Mouse (Mus musculus): ENCODE results near the gene Synj2.

The Synj2 gene

GRCm38 (mm10) chr17:5935680-5936079, 5.4 kb upstream of the Synj2 start:
- no peak for DNase-seq (ENCODE audit: low spot score)

GRCm38 (mm10) chr17:5936276-5936675, 4.8 kb upstream of the Synj2 start:
- no peak for DNase-seq (ENCODE audit: low spot score)

GRCm38 (mm10) chr17:5937441-5937840, 3.6 kb upstream of the Synj2 start:
- no peak for DNase-seq (ENCODE audit: low spot score)

GRCm38 (mm10) chr17:5939871-5940270, 1.2 kb upstream of the Synj2 start:
- no peak for DNase-seq (ENCODE audit: low spot score)

- DNase-seq (ENCODE audit: low spot score): no peak
Measured at GRCm38 (mm10) chr17:5940792-5941191, 288 bp upstream of the Synj2 start.

GRCm38 (mm10) chr17:5942156-5942555, 1.1 kb downstream of the Synj2 start:
- DNase-seq (ENCODE audit: low spot score): no peak

- DNase-seq (ENCODE audit: low spot score): no peak
Measured at GRCm38 (mm10) chr17:5943053-5943452, 2.0 kb downstream of the Synj2 start.

- no peak for DNase-seq (ENCODE audit: low spot score)
Measured at GRCm38 (mm10) chr17:5947039-5947438, 6.0 kb downstream of the Synj2 start.

GRCm38 (mm10) chr17:5952455-5952854, 11.4 kb downstream of the Synj2 start:
- no peak for DNase-seq (ENCODE audit: low spot score)

- DNase-seq (ENCODE audit: low spot score): no peak
Measured at GRCm38 (mm10) chr17:5956350-5957000, 15.4 kb downstream of the Synj2 start.

GRCm38 (mm10) chr17:5957097-5957496, 16.0 kb downstream of the Synj2 start:
- no peak for DNase-seq (ENCODE audit: low spot score)

- DNase-seq (ENCODE audit: low spot score): no peak
Measured at GRCm38 (mm10) chr17:5958229-5958628, 17.1 kb downstream of the Synj2 start.

GRCm38 (mm10) chr17:5958636-5959035, 17.6 kb downstream of the Synj2 start:
- DNase-seq (ENCODE audit: low spot score): no peak

GRCm38 (mm10) chr17:5959096-5959495, 18.0 kb downstream of the Synj2 start:
- DNase-seq (ENCODE audit: low spot score): no peak

GRCm38 (mm10) chr17:5959802-5960201, 18.7 kb downstream of the Synj2 start:
- no peak for DNase-seq (ENCODE audit: low spot score)

- no peak for DNase-seq (ENCODE audit: low spot score)
Measured at GRCm38 (mm10) chr17:5963766-5964165, 22.7 kb downstream of the Synj2 start.

- no peak for DNase-seq (ENCODE audit: low spot score)
Measured at GRCm38 (mm10) chr17:5965084-5965781, 24.2 kb downstream of the Synj2 start.

- DNase-seq (ENCODE audit: low spot score): no peak
Measured at GRCm38 (mm10) chr17:5966706-5967105, 25.6 kb downstream of the Synj2 start.

- no peak for DNase-seq (ENCODE audit: low spot score)
Measured at GRCm38 (mm10) chr17:5968562-5968961, 27.5 kb downstream of the Synj2 start.

- no peak for DNase-seq (ENCODE audit: low spot score)
Measured at GRCm38 (mm10) chr17:5969246-5969645, 28.2 kb downstream of the Synj2 start.

GRCm38 (mm10) chr17:5970298-5970821, 29.3 kb downstream of the Synj2 start:
- no peak for DNase-seq (ENCODE audit: low spot score)

GRCm38 (mm10) chr17:5973536-5973935, 32.5 kb downstream of the Synj2 start:
- no peak for DNase-seq (ENCODE audit: low spot score)

Measured in layer of hippocampus, adult 9-10 months (tissue).